Mouse (Mus musculus) megakaryocyte, adult 5-6 weeks (primary cell): ENCODE results near the gene Fyco1. TPM values are rescaled to one million over a fixed set of nuclear protein-coding genes. Genes with fewer than 3 reads are reported as not detected.

Experiments
- ATAC-seq: 2 replicates; pipeline ENCODE4 v1.8.0; 2016; ENCODE audit warnings: mild to moderate bottlenecking, inconsistent platforms; ENCODE audit not compliant: poor library complexity, severe bottlenecking
- total RNA-seq, 2 experiments: library from RNA; stranded (forward) in 1 of 2; stranded (reverse) in 1 of 2; fragments of 153-499, 151-499 nt in 1 of 2; fragments of 221-1000, 200-1000 nt in 1 of 2; gene quantifications; 2 replicates each; pipeline versions ENCODE4 v1.2.3 to v1.2.4; 2015 to 2017

Gene Fyco1
- total RNA-seq (2015) = 20.3 and 24.4 TPM in 2 replicates
- total RNA-seq (2017) = 18.2 and 22.2 TPM in 2 replicates

DNA sequence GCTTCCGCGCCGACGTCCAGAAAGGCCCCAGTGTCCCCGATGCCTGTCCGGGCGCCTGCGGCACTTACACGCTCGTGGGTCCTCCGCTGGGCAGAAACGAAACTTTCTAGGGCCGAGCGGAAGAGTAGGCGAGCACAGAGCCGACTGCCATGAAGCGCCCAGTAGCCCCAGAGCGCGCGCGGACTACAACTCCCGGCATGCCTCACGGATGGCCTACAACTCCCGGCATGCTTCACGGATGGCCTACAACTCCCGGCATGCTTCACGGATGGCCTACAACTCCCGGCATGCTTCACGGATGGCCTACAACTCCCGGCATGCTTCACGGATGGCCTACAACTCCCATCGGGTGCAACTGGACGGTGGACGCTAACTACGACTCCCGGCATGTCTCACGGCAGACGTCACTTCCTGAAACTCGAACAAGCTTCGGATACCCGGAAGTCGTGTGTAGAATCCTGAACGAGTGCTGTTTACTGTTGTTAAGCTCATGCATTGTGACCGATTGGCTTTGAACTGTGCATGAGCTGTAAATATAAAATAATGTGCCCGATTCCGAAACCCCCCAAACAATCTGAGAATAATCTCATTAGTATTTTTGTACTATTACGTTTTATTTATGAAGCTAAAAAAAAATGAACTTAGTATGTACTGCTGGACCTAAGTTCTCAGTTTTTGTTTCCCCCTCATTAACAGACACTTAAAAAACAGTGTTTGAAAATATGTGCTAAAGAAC lies at the start of gene Fyco1:
Gene Fyco1 (minus strand): TSS at position 187 of the 736 bp plus-strand sequence.
- ATAC-seq = peak; percentile 85

DNA sequence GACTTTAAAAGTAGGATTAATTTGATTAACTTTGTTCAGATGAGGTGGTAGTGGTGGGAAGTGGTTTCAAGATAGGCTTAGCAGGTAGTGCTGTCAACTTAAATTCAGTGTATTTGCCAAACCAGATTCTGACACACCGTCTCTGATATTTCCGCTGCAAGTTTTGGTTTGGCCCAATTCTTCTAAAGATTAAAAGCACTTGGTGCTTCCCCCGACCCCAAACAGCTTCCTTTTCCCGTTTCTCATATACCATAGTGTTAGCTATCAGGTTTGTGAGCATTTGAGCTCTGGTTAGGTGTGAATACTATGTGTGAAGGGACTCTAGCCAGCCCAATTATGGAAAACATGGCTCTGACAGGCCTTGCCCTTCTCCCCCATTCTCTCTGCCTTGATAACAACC lies 20.4 kb upstream of the Fyco1 start:
- ATAC-seq = peak; percentile 44; the same call in 1 of the 2 replicates

DNA sequence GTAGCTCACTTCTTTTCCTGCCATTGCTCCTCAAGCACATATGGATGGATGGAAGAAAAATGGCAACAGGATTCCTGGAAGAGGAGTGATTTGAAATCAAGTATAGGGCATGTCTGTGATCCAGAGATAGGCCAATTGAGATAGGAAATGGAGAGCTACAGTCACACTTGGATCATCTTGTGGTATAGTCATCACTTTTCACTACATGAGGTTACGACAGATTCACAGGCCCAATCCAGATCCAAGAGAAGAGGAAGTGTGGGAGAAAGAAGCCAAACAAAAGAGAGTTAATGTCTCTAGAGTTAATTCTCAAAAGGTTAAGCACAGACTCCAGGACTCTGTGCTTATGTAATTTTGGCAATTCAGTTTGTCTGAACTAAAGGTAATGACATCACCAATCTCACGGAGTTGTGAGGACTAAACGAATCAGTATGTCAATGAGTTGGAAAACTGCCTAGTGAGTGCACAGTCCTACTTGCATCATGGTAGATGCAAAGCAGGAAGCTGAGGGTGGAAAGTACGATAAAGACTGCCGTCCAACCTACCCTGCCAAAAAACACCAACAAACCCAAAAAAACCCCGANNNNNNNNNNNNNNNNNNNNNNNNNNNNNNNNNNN lies 17.6 kb upstream of the Fyco1 start:
- peak; percentile 85 for ATAC-seq

DNA sequence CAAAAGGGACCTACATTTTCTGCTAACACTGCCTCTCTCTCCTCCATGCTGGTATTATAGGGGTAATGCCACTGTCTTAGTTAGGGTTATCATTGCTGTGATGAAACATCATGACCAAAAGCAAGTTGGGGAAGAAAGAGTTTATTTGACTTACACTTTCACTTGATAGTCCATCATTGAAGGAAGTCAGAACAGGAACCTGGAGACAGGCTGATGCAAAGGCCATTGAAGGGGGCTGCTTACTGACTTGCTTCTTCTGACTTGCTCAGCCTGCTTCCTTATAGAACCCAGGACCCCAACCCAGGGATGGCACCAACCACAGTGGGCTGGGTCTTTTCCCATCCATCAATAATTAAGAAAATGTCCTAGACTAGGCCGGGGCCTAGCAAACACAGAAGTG lies 11.9 kb upstream of the Fyco1 start:
- peak; percentile 81 for ATAC-seq

DNA sequence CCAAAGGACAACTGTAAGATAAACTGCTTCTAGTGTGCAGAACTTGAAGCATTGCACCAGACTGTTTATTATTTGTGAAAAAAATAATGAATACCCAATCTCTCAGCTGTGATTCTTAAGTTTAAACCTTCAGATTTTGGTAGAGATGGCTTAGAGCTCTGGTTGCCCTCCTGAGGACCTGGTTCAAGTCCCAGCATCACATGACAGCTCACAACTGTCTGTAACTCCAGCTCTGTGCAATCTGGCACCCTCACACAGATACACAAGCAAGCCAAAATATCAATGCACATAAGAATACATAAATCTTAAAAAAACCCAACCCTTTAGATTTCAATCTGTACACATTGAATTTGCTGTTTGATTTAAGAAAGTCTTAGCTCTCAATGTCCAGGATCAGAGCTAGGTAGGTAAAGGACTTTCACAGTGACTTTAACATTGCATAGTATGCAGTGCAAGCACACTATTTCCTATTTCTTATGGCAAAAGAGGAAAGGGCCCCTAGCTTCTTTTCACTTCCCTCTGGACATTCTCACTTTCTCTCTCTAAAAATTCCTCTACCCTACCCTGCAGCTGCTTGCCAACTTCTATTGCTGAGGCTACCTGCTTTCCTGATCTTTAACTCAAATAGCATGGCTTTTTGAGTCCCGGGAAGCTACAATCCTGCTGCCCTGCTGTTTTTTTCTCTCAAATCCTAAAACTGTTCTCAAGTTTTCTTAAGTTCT lies 11.4 kb upstream of the Fyco1 start:
- ATAC-seq = peak; percentile 96

DNA sequence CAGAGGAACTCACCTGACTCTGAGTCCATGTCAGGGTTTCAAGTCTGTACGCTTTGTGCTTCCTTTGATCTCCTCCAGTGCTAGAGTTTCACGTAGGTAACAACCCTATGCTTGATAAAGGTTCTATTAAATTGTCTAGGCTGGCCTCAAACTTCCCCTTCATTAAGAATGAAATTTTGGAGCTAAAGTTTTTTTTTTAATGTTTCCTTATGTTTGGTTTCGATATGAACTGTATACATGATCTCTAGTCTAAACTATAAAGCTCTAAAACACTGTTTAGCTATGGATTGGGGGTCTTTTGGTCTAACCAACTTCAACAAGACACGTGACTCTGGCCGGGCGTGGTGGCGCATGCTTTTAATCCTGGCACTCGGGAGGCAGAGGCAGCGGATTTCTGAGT lies 10.2 kb upstream of the Fyco1 start, which contains the start of gene Xcr1:
Gene Xcr1 (minus strand): TSS at position 101 of the 400 bp plus-strand sequence.
- no peak for ATAC-seq

DNA sequence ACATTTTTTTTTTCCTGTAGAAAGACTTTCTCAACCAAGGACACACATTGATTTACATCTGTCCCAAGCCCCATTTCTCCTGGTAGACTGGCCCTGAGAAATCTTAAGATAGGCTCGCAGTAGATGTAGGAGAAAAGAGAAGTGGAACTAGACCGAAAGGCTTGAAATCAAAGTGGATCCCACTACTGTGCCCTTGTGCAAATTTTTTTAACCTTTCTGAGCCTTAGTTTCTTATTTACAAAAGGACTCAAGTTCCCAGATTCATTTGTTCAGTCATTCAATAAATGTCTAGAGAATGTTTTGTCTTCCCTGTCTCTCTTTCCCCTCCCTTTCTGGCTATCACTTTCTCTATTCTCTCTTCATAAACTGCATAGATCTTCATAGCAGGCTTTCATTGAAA lies 5.1 kb upstream of the Fyco1 start:
- no peak for ATAC-seq

DNA sequence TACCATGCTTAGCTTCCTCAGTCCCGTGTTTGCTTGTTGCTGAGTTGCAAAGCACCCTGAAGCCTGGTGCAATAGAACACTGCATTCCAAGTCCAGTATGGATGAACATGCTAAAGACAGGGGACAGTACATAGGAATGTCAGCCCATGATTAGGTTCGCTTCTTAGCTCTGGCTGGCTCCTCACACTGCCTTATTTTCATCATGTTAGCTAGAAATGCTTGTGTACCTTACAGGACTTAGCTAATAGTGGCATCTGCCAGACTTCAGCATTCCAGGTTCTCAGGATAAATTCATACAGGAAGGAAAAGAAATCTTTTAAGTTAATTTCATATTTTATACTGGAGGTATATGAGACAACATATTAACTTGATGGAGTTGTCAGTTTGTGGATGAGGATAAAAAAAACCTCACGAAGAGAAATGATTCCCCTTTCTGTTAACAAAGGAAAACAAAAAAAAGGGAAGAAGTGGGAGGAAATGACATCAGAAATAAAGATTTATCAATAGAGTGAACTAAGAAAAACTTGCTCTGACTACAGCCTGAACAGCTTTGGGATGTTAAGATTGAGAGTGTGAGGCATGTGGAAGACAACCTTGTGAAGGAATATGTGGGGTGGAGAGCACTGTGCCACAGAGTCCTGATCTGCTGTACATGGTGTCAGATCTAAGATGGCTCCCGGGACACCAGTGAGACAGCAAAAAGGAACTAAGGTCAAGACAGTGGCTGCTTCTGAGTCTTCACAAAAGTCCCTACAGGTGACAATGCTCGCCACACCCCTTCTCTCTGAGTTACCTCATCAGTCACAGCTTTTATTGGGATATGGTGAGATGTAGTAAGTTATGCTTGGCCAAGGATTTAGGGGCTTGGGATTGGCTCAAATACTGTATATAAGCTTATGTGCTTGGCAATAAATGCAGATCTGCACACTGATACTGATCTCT lies 1.0 kb upstream of the Fyco1 start:
- 0 out of 2 replicates have a peak, but pooled peaks have one; percentile 4 for ATAC-seq

DNA sequence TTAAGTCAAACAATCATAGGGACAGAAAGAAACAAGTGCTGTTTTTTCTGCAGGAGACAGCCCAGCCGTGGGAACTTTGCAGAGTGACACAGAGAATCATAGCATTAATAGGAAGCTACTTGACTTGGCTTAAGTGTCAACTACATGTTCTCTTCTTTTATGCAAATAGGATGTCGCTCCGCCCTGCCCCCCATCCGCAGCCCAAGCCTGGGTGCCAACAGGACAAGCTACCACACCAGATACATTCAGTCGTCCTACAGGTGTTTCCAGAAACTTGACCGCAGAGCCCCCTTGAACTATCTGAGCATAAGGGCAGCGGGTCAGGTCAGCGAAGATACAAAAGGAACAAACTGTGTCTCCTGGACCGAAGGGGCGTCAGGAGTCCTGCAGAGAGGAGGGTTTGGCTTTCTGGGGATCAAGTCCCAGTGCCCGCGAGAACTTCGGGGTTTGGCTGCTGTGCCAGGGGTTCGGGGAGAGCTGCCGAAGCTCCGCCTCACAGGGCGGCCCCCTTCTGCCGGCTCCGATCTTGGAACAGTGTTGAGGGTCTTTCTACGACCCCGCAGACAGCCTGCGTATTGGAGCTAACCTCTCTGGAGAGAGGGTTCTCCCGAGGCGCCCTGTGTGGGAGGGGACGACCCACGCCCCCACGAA lies 512 bp downstream of the Fyco1 start:
- ATAC-seq = peak; percentile 44

DNA sequence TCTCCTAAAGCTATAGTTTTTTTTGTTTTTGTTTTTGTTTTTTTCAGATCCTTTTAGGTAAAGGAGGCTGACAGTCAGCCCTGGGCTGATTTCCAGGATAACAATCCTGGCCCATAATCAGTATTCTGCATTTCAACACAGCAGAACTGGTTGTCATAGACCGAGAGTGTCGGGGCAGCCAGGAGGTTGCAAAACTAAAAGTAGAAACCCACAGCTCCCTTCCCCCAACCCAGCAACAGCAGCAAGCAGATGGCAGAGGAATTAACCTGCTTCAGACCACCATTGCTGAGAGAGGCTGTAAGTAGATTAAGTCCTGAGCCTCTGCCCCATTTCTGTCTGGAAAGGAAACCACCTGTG lies 1.0 kb downstream of the Fyco1 start:
- ATAC-seq = peak; percentile 29

DNA sequence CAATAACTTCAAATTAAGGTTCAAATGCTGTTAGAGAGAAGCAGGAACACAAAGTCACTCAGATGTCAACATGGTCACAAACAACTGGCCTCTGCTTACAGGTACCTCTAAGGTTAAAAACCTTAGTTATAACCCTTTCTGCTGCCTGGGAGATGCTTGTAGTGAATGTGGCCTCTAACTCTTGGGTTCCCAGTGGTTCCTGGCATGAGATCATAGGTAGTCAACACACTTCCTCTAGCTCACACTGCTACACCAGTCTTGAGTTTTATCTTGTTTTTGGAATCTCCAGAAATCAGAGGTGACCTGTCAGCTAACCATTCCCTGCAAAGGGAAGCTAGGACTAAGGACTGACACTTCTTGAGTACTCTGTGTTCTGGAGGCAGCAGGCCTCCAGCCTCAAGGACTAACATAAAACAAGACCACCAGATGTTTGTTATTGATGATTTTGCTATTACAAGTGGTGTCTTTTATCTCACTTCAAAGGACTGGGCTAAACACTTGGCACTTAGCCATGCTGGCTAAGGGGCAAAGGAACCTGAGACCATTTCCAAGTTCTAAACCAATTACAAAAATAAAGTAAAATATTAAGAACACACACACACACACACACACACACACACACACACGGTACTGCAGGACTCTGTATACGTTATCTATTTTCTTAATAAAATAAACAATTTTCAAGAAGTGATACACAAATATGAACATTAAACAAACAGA lies 1.6 kb downstream of the Fyco1 start:
- ATAC-seq = no peak

DNA sequence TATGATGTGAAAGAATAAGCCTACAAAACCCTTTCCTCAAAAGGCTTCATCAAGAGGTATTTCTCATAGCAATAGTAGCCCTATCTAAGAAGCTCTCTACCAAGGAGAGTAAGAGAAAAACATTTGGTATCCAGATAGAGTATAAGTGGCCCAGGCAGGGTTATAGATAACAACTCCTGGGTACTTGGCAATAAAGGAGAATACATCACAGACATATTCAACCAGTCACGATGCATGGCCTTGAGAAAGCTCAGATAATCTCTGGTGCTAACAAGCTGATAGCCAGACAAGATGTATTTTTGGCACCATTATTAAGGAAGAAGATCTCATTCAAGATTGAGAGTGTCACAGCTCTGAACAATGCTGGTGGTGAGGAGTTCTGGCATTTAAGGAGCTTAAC lies 5.2 kb downstream of the Fyco1 start:
- ATAC-seq = no peak

DNA sequence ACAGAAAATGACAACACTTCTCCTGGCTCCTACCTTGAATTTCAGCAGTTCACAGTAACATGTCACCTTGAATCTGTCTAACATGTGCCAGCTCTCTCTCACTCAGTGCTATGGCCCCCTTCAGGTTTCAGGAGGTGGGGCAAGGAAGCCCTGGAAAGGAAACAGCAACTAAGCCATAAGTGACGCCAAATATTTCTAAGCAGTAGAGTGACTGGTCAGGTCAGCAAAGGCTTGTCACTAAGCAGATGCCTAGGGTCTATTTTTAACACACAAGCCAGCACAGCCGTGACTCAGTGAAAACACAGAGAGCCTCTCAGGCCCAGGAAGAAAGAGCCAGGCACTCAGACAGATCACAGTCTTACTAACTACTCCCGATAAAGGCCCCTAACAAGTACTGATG lies 6.6 kb downstream of the Fyco1 start:
- ATAC-seq = peak; percentile 51

DNA sequence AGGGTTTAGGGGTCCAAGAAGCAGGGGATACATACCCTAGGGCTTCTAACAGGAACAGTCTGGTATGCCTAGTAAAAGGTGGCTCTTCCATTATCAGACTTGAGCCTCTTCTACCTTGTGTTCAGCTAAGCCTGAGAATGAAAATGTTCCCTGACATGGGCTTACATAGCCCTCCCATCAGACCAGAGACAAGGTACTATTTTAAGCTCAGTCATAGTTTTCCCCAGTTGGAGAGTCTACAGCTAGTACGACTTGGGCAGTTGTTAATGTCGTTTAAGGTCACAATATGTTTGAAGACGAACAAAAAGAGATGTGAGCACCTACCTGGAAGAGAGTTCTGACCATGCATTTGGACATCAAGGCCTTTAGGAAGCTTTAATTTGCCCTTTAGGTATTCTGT lies 7.2 kb downstream of the Fyco1 start:
- no peak for ATAC-seq

DNA sequence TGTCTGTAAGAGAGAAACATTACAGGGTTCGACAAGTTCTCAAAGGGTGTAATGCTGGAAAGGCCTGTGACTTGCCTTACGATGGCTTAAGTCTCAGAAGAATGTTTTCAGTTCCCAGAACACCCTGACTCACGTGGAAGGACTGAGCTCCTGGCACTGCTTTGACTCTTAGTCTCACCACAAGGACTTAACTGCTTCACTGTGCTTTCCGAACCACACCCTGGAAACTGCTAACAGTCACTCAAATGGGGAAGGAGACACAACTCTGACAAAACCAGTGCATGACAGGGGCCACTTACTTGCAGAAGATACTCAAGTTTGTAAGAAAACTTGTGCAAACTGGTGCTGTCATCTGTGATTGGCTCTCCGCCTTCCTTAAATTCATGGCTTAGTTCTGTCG lies 11.5 kb downstream of the Fyco1 start:
- peak; percentile 93 for ATAC-seq

DNA sequence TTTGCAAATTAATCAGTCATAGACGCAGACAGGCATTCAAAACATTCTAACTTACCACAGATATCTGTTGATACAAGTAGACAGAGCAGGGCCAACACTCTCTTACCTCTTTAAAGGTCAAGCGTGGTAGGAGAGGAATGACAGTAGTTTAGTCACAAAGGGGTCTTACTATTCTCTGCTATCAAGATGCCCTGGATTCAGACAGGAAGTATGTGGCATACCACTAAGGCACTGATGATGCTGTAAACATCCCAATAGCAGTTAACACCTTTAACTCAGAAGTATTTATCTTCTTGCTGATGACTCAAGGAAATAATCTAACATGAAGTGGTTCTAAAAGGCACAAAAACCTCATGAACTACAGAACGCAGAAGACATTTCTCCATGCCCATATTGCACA lies 15.8 kb downstream of the Fyco1 start:
- no peak for ATAC-seq

DNA sequence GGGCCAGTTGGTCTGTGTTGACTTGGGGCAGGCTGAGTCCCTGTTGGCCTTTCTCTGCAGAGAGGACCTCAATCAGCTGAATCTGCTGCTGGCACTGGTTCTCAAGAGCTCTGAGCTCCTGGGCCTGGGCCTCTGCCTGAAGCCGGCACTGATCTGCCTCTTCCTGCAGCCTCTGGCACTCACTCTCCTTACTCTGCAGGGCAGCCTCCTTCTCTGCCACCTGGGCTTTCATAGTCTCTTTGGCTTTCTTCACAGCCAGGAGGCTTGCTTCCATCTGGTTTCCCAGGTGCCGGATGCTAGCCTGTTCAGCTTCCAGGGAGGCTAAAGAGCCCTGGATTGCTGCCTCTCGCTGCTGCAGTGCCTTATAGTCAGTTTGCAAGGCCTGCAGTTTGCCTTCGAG lies 22.8 kb downstream of the Fyco1 start:
- no peak for ATAC-seq

DNA sequence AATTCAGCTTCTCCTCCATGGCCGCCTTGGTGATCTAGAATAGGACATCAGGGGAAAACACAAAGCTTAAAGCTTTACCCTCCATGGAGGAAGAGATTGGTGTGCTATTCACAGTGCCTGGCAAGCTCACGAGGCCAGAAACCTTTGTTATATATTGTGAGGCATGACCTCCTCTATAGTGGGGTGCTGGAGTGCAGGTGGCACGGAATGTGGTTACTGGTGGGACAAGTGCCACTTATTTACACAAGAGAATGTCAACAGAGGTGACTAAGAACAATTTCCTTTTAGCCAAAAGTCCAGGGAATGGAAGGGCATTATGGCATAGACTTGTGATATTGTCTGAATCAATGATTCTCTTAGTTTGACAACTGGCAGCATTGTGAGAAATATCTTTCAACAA lies 25.1 kb downstream of the Fyco1 start:
- no peak for ATAC-seq

DNA sequence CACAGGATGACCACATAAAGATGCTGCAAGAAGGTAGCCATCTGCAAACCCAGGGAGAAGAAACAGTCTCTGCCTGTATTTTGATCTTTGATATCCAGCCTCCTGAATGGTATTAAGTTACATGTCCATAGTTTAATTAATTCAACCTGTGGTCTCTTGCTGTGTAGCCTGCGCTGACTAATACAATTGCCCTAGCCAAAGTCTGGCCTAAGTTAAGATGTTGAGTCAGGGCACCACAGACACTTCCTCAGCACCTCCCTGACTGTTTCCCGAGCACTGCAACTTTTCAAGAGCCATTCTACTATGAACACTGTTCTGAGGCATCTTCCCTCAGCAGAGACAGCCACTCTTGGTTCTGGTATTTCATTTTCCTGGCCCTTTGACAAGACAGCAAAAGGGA lies 33.1 kb downstream of the Fyco1 start:
- ATAC-seq = no peak

DNA sequence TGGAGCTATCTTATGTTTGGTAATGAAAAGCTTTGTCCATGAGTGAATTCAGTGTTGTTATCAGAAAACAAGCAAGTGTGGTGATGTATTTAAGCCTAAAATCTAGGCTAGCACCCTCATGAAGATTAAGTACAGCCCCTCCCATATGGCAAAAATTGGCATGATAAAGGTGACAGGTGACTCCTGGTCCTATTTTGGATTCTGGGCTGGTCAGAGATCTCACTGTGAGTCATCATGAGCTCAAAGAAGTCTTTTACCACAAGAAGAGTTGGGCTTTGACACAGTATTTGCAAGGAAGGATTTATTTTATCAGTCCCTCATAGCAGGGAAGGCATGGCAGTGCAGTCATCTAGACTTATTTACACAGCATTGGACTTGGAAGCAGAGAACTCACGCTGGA lies 35.7 kb downstream of the Fyco1 start:
- ATAC-seq = no peak
